Mouse (Mus musculus): ENCODE measurements around the gene Ube2cbp.

DNA sequence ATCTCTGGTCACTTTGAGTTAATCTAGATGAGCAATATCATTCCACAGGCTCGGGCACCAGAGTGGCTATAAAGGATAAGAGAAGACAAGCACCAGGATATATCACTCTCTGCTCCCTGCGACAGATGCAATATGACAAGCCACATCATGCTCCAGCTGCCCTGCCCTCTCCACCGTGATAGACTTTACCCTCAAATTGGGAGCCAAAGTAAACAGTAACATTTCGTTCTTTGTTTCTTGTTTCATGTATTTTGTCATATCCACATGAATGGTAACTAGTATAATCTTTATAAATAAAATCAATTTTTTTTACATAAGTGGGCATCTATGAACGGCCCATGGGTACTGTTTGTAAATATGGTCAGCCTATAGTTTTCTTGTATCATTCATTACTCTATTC is 195.2 kb downstream of the Ube2cbp start:
- TF ChIP-seq CTCF (IDR thresholded peaks at IDR 0.05; ENCODE audit: low read depth) (no peak), EP300 (IDR thresholded peaks at IDR 0.05; ENCODE audit: low read depth) (no peak)
